Mouse (Mus musculus) stomach, postnatal 0 days (tissue): ENCODE measurements around the gene Ralgds. TPM values are rescaled to one million over a fixed set of nuclear protein-coding genes. Genes with fewer than 3 reads are reported as not detected.
A peak's percentile ranks its signal among the peaks of the same experiment; 100 is the strongest.

Experiments used
- ATAC-seq: fragments of 200-750 bp; cut with Nextera tagmentation; 2 replicates; pipeline ENCODE4 v1.8.0; 2017; ENCODE audit not compliant: low FRiP score, low TSS enrichment
- DNase-seq: peaks from one replicate; pipeline ENCODE4 v3.0.0-alpha.2; 2016; ENCODE audit warnings: low spot score
- H3K27ac ChIP-seq: fragments of 300-500 bp; sonication (generic); replicated peaks from 2 replicates; pipeline ENCODE4 v1.5.1; 2014; ENCODE audit warnings: mild to moderate bottlenecking, control low read depth
- H3K27me3 ChIP-seq: fragments of 300-500 bp; sonication (generic); 2 replicates; pipeline ENCODE4 v1.6.1; 2014; ENCODE audit warnings: low read length; ENCODE audit not compliant: control insufficient read depth, insufficient read depth
- H3K36me3 ChIP-seq: fragments of 300-500 bp; sonication (generic); 2 replicates; pipeline ENCODE4 v1.6.1; 2014; ENCODE audit warnings: low read length, mixed read lengths; ENCODE audit not compliant: control insufficient read depth, insufficient read depth
- H3K4me1 ChIP-seq: fragments of 300-500 bp; sonication (generic); replicated peaks from 2 replicates; pipeline ENCODE4 v1.6.1; 2014; ENCODE audit warnings: antibody characterized with exemption; ENCODE audit not compliant: control insufficient read depth, insufficient read depth
- H3K4me2 ChIP-seq: fragments of 300-500 bp; sonication (generic); replicated peaks from 2 replicates; pipeline ENCODE4 v1.6.1; 2014; ENCODE audit warnings: low read depth, mild to moderate bottlenecking, control low read depth, moderate library complexity
- H3K4me3 ChIP-seq: fragments of 300-500 bp; sonication (generic); 2 replicates; pipeline ENCODE4 v1.5.1; 2014; ENCODE audit warnings: low read depth, low read length, control low read depth
- H3K9ac ChIP-seq: fragments of 300-500 bp; sonication (generic); 2 replicates; pipeline ENCODE4 v1.6.1; 2014; ENCODE audit warnings: mild to moderate bottlenecking, low read length, control low read depth, mixed read lengths
- H3K9me3 ChIP-seq: fragments of 300-500 bp; sonication (generic); 2 replicates; pipeline ENCODE4 v1.6.1; 2016; ENCODE audit warnings: low read length; ENCODE audit not compliant: control insufficient read depth
- CTCF ChIP-seq: IDR thresholded peaks from 2 replicates; pipeline ENCODE4 v1.5.1; 2016; ENCODE audit warnings: antibody characterized with exemption, low read depth, mild to moderate bottlenecking, moderate library complexity
- EP300 ChIP-seq: optimal IDR thresholded peaks from 2 replicates; pipeline ENCODE3; 2016; ENCODE audit warnings: antibody characterized with exemption
- WGBS: fragments of 180-500 bp; shearing (Covaris S2); extraction: QIAGEN DNeasy Blood & Tissue Kit; methylation state at CpG from one replicate; pipeline ENCODE4 v1.1.7; 2014; 5-methylcytosine and 5-hydroxymethylcytosine counted together
- polyA plus RNA-seq: library from polyadenylated mRNA; unstranded; fragments of >200 nt; fragmentation: Nextera tagmentation; extraction: Ambion mirVana; gene quantifications from 2 replicates; pipeline ENCODE4 v1.2.1, GENCODE M21; 2015

Ralgds gene
- polyA plus RNA-seq, 1 experiment from 2014 or later, result 23.9 TPM

DNA sequence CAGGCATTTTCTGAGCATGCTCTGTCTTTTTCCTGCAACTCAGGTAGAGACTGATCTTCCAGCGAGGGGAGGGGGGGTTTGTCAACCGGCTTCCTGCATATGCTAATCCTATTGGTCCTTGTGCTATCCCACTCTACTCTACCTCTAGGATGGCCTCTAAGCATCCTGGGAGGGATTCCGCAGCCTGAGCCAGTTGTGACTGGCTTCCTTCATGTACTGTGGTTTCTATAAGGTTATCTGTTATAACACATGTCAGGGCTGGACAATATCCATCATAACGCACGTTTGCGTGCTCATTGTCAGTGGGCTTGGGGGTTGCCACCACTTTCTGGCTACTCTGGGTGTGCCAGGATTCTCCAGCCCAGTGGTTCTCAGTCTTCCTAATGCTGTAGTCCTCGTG is 83.1 kb downstream of the Ralgds start:
- Histone ChIP-seq H3K27ac (no peak overlapping the region), H3K4me3 (no peak overlapping the region), H3K4me2 (no peak overlapping the region), H3K9ac (no peak overlapping the region), H3K9me3 (no peaks in the 10 kb centered on the region), H3K4me1 (no peaks in the 10 kb centered on the region), H3K27me3 (no peaks in the 10 kb centered on the region), H3K36me3 (no peaks in the 10 kb centered on the region)
- DNase-seq, result no peak
- no peak for TF ChIP-seq EP300
- no peak for TF ChIP-seq CTCF
- no peak for ATAC-seq
- 72% methylated on average over 7 of the region's 7 CpGs for WGBS

DNA sequence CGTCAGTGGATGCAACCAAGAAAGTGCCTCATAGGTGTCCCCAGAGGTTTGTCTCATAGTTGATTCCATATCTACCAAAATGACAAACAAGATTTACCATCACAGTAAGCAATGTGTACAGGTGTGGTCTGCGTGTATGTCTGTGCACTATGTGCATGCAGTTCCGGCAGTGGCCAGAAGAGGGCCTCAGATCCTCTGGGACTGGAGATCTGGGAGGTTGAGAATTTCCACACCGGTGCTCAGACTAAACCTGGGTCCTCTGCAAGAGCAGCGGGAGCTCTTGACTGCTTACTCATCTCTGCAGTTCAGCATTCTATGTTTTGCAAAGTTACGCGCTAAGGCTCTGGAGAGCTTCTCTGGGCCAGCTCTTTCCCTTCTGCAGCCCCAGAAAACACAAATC is 84.1 kb downstream of the Ralgds start:
- TF ChIP-seq EP300, result no peak
- TF ChIP-seq CTCF, result peak; percentile 48
- Histone ChIP-seq H3K9ac (no peak overlapping the region), H3K4me2 (no peak overlapping the region), H3K4me1 (no peaks in the 10 kb centered on the region), H3K36me3 (no peaks in the 10 kb centered on the region), H3K9me3 (no peaks in the 10 kb centered on the region), H3K4me3 (no peak overlapping the region), H3K27ac (no peak overlapping the region), H3K27me3 (no peaks in the 10 kb centered on the region)
- WGBS, result 92% methylated on average over 7 of the region's 7 CpGs
- no peak for ATAC-seq
- no peak for DNase-seq

- no peak overlapping the region for H3K4me2 ChIP-seq
- H3K36me3 ChIP-seq, result no peaks in the 10 kb centered on the region
- no peaks in the 10 kb centered on the region for H3K27me3 ChIP-seq
- no peak overlapping the region for H3K4me3 ChIP-seq
- 66% methylated on average over 7 of the region's 7 CpGs for WGBS
- H3K9me3 ChIP-seq, result no peaks in the 10 kb centered on the region
- TF ChIP-seq EP300 (no peak), CTCF (no peak)
- ATAC-seq (no peak), DNase-seq (no peak)
- H3K27ac ChIP-seq, result no peak overlapping the region
- H3K4me1 ChIP-seq, result no peaks in the 10 kb centered on the region
- H3K9ac ChIP-seq, result no peak overlapping the region
These were observed 85.0 kb downstream of the Ralgds start for GRCm38 (mm10) chr2:28597733-28598547.

DNA sequence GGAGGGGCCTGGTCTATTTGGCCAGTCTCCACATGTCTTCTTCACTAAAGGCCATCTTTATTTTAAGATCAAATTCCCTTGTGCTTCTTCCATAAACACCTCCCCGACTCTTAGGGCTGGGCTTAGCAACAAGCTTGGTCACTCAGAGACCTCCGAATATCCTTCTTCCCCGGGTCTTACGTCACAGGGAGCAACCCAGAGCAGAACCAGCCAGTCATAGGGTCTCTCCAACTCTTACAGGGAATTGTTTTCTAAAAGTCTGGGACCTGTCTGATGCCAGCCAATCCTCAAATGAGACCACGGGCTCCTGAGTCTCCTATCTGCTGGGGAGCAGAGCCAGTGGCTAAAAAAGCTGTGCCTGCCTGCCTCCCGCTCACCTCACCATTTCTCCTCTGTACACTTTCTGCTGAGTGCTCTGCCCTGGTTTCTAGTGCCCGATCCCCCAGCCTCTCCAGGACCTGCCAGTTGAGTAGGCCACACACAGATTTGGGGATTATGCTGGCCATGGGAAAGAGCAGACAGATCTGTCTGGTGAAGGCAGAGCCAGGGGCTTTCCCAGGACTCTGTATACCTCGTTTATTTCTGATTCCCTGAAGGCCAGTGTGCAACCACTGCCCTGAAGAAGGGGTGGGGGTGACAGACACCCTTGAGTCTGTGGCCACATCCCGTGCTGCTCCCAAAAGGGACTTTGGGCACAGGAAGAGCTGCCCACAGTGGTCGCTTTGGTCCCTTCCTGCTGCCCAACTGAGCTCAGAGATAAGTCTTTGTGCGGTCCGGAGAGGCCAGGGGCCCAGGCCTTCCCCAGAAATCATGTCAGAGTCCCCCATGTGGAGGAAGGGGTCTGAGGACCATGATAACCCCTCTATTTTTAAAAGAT is 86.0 kb downstream of the Ralgds start:
- ATAC-seq, result no peak
- 52% methylated on average over 12 of the region's 12 CpGs for WGBS
- Histone ChIP-seq H3K4me1 (no peaks in the 10 kb centered on the region), H3K4me3 (no peak overlapping the region), H3K9ac (no peak overlapping the region; the same call in 1 of the 2 replicates), H3K27ac (no peak overlapping the region), H3K9me3 (no peaks in the 10 kb centered on the region), H3K36me3 (no peaks in the 10 kb centered on the region), H3K27me3 (no peaks in the 10 kb centered on the region), H3K4me2 (no peak overlapping the region)
- DNase-seq, result no peak
- no peak for TF ChIP-seq EP300
- no peak for TF ChIP-seq CTCF

- no peak for DNase-seq
- Histone ChIP-seq H3K9me3 (no peaks in the 10 kb centered on the region), H3K4me2 (no peak overlapping the region), H3K27ac (no peak overlapping the region), H3K4me1 (no peaks in the 10 kb centered on the region), H3K36me3 (no peaks in the 10 kb centered on the region), H3K4me3 (no peak overlapping the region), H3K9ac (no peak overlapping the region), H3K27me3 (no peaks in the 10 kb centered on the region)
- WGBS, result 68% methylated on average over 6 of the region's 6 CpGs
- no peak for ATAC-seq
- TF ChIP-seq EP300 (no peak), CTCF (no peak)
These were observed 86.6 kb downstream of the Ralgds start for GRCm38 (mm10) chr2:28599569-28599900.
